Mouse (Mus musculus) heart, embryonic 12.5 days (tissue): ENCODE data around the gene Tpm4. TPM values are rescaled to one million over a fixed set of nuclear protein-coding genes. Genes with fewer than 3 reads are reported as not detected.

ENCODE experiments used
- ATAC-seq: fragments of 200-750 bp; cut with Nextera tagmentation; 2 replicates; pipeline ENCODE4 v1.8.0; 2017; ENCODE audit warnings: moderate TSS enrichment, moderate library complexity; ENCODE audit not compliant: insufficient number of reproducible peaks, low FRiP score
- H3K27ac ChIP-seq: fragments of 300-500 bp; sonication (generic); 2 replicates; pipeline ENCODE4 v1.5.1; 2016; ENCODE audit warnings: mild to moderate bottlenecking, moderate library complexity; ENCODE audit not compliant: poor library complexity, severe bottlenecking
- H3K27me3 ChIP-seq: fragments of 300-500 bp; sonication (generic); replicated peaks from 2 replicates; pipeline ENCODE4 v1.6.1; 2016; ENCODE audit warnings: mild to moderate bottlenecking, moderate library complexity
- H3K36me3 ChIP-seq: fragments of 300-500 bp; sonication (generic); 2 replicates; pipeline ENCODE4 v1.6.1; 2016; ENCODE audit warnings: mild to moderate bottlenecking, moderate library complexity
- H3K4me1 ChIP-seq: fragments of 300-500 bp; sonication (generic); replicated peaks from 2 replicates; pipeline ENCODE4 v1.6.1; 2016; ENCODE audit warnings: mild to moderate bottlenecking
- H3K4me2 ChIP-seq: fragments of 300-500 bp; sonication (generic); 2 replicates; pipeline ENCODE4 v1.6.1; 2016; ENCODE audit warnings: mild to moderate bottlenecking, moderate library complexity
- H3K4me3 ChIP-seq: fragments of 300-500 bp; sonication (generic); 2 replicates; pipeline ENCODE4 v1.5.1; 2016; ENCODE audit warnings: mild to moderate bottlenecking
- H3K9ac ChIP-seq: fragments of 300-500 bp; sonication (generic); 2 replicates; pipeline ENCODE4 v1.6.1; 2016; ENCODE audit warnings: mild to moderate bottlenecking, moderate library complexity
- H3K9me3 ChIP-seq: fragments of 300-500 bp; sonication (generic); replicated peaks from 2 replicates; pipeline ENCODE4 v1.6.1; 2016; ENCODE audit warnings: mild to moderate bottlenecking, moderate library complexity
- WGBS: fragments of 180-500 bp; shearing (Covaris S2); methylation state at CpG from one replicate; pipeline ENCODE4 v1.1.7; 2016; 5-methylcytosine and 5-hydroxymethylcytosine counted together
- polyA plus RNA-seq: library from polyadenylated mRNA; unstranded; fragments of >200 nt; fragmentation: Nextera tagmentation; extraction: Ambion mirVana; gene quantifications from 2 replicates; pipeline ENCODE4 v1.2.1, GENCODE M21; 2016

Tpm4 gene
- polyA plus RNA-seq, 1 experiment from 2014 or later: 399 TPM

GRCm38 (mm10) chr8:72143256-72143824, 8.6 kb downstream of the Tpm4 start:
- Histone ChIP-seq H3K9ac (no peak overlapping the region), H3K27me3 (no peaks in the 10 kb centered on the region), H3K4me2 (no peak overlapping the region), H3K9me3 (no peaks in the 10 kb centered on the region), H3K27ac (no peak overlapping the region), H3K4me1 (peaks cover 43% of the 10 kb centered on the region), H3K4me3 (no peak overlapping the region), H3K36me3 (peaks cover 95% of the 10 kb centered on the region)
- ATAC-seq: no peak
- WGBS: 89% methylated on average over 13 of the region's 13 CpGs

GRCm38 (mm10) chr8:72144345-72144975, 9.7 kb downstream of the Tpm4 start:
- Histone ChIP-seq H3K9me3 (no peaks in the 10 kb centered on the region), H3K27me3 (no peaks in the 10 kb centered on the region), H3K4me3 (no peak overlapping the region), H3K27ac (no peak overlapping the region), H3K4me1 (peaks cover 43% of the 10 kb centered on the region), H3K4me2 (no peak overlapping the region), H3K36me3 (peaks cover 93% of the 10 kb centered on the region), H3K9ac (no peak overlapping the region)
- WGBS: 75% methylated on average over 5 of the region's 5 CpGs
- no peak for ATAC-seq

- H3K36me3 ChIP-seq: peaks cover 93% of the 10 kb centered on the region
- H3K9me3 ChIP-seq: no peaks in the 10 kb centered on the region
- H3K27ac ChIP-seq: 0 out of 2 replicates have a peak overlapping the region, but pooled peaks have one; percentile 51
- no peak overlapping the region for H3K4me3 ChIP-seq
- no peak for ATAC-seq
- 85% methylated on average over 3 of the region's 3 CpGs for WGBS
- no peak overlapping the region for H3K4me2 ChIP-seq
- H3K27me3 ChIP-seq: no peaks in the 10 kb centered on the region
- no peak overlapping the region for H3K9ac ChIP-seq
- H3K4me1 ChIP-seq: peaks cover 38% of the 10 kb centered on the region
These were observed 10.7 kb downstream of the Tpm4 start for GRCm38 (mm10) chr8:72145511-72145910.

- H3K27ac ChIP-seq: peak overlapping the region; percentile 51; the same call in 1 of the 2 replicates
- peaks cover 93% of the 10 kb centered on the region for H3K36me3 ChIP-seq
- H3K4me3 ChIP-seq: no peak overlapping the region
- ATAC-seq: no peak
- H3K9me3 ChIP-seq: no peaks in the 10 kb centered on the region
- H3K4me2 ChIP-seq: no peak overlapping the region
- H3K9ac ChIP-seq: 0 out of 2 replicates have a peak overlapping the region, but pooled peaks have one; percentile 2
- H3K4me1 ChIP-seq: peaks cover 37% of the 10 kb centered on the region
- 68% methylated on average over 1 of the region's 1 CpGs for WGBS
- no peaks in the 10 kb centered on the region for H3K27me3 ChIP-seq
These were observed 11.3 kb downstream of the Tpm4 start for GRCm38 (mm10) chr8:72146056-72146455.

GRCm38 (mm10) chr8:72146556-72146955, 11.8 kb downstream of the Tpm4 start:
- no peak overlapping the region for H3K4me2 ChIP-seq
- no peaks in the 10 kb centered on the region for H3K9me3 ChIP-seq
- 78% methylated on average over 3 of the region's 3 CpGs for WGBS
- H3K4me3 ChIP-seq: no peak overlapping the region
- H3K4me1 ChIP-seq: peaks cover 34% of the 10 kb centered on the region
- H3K27me3 ChIP-seq: no peaks in the 10 kb centered on the region
- peak overlapping the region; percentile 14; the same call in 1 of the 2 replicates for H3K9ac ChIP-seq
- no peak for ATAC-seq
- H3K36me3 ChIP-seq: peaks cover 93% of the 10 kb centered on the region
- H3K27ac ChIP-seq: peak overlapping the region; percentile 51

GRCm38 (mm10) chr8:72147266-72147665, 12.5 kb downstream of the Tpm4 start:
- 37% methylated on average over 2 of the region's 2 CpGs for WGBS
- no peak overlapping the region for H3K4me2 ChIP-seq
- H3K27ac ChIP-seq: peak overlapping the region; percentile 51
- peaks cover 93% of the 10 kb centered on the region for H3K36me3 ChIP-seq
- peaks cover 33% of the 10 kb centered on the region for H3K4me1 ChIP-seq
- H3K27me3 ChIP-seq: no peaks in the 10 kb centered on the region
- no peak overlapping the region for H3K4me3 ChIP-seq
- no peak for ATAC-seq
- no peaks in the 10 kb centered on the region for H3K9me3 ChIP-seq
- H3K9ac ChIP-seq: no peak overlapping the region

GRCm38 (mm10) chr8:72149056-72149455, 14.3 kb downstream of the Tpm4 start:
- H3K4me1 ChIP-seq: peaks cover 30% of the 10 kb centered on the region
- WGBS: 63% methylated on average over 1 of the region's 1 CpGs
- no peak overlapping the region for H3K4me2 ChIP-seq
- no peak overlapping the region for H3K27ac ChIP-seq
- no peak for ATAC-seq
- H3K9me3 ChIP-seq: no peaks in the 10 kb centered on the region
- no peak overlapping the region for H3K9ac ChIP-seq
- no peaks in the 10 kb centered on the region for H3K27me3 ChIP-seq
- no peak overlapping the region for H3K4me3 ChIP-seq
- peaks cover 92% of the 10 kb centered on the region for H3K36me3 ChIP-seq

GRCm38 (mm10) chr8:72151418-72152078, 16.8 kb downstream of the Tpm4 start:
- 79% methylated on average over 3 of the region's 3 CpGs for WGBS

GRCm38 (mm10) chr8:72153382-72153781, 18.6 kb downstream of the Tpm4 start:
- Histone ChIP-seq H3K36me3 (peaks cover 58% of the 10 kb centered on the region), H3K4me1 (no peaks in the 10 kb centered on the region), H3K9me3 (no peaks in the 10 kb centered on the region), H3K27me3 (no peaks in the 10 kb centered on the region), H3K4me3 (no peak overlapping the region), H3K9ac (no peak overlapping the region), H3K27ac (no peak overlapping the region), H3K4me2 (no peak overlapping the region)
- no peak for ATAC-seq

More at GRCm38 (mm10) chr8:72151418-72152078, 16.8 kb downstream of the Tpm4 start:
- no peak overlapping the region for H3K4me3 ChIP-seq
- no peak for ATAC-seq
- H3K27ac ChIP-seq: no peak overlapping the region
- no peak overlapping the region for H3K4me2 ChIP-seq
- no peak overlapping the region for H3K9ac ChIP-seq
- peaks cover 75% of the 10 kb centered on the region for H3K36me3 ChIP-seq
- no peaks in the 10 kb centered on the region for H3K9me3 ChIP-seq
- no peaks in the 10 kb centered on the region for H3K27me3 ChIP-seq
- H3K4me1 ChIP-seq: peaks cover 11% of the 10 kb centered on the region

GRCm38 (mm10) chr8:72158096-72158495, 23.3 kb downstream of the Tpm4 start:
- Histone ChIP-seq H3K4me2 (no peak overlapping the region), H3K27ac (no peak overlapping the region), H3K4me3 (no peak overlapping the region), H3K9me3 (no peaks in the 10 kb centered on the region), H3K4me1 (peaks cover 15% of the 10 kb centered on the region), H3K9ac (no peak overlapping the region), H3K36me3 (peaks cover 14% of the 10 kb centered on the region), H3K27me3 (no peaks in the 10 kb centered on the region)
- ATAC-seq: no peak
- WGBS: 80% methylated on average over 2 of the region's 2 CpGs

GRCm38 (mm10) chr8:72158726-72159125, 24.0 kb downstream of the Tpm4 start:
- peaks cover 15% of the 10 kb centered on the region for H3K4me1 ChIP-seq
- no peaks in the 10 kb centered on the region for H3K9me3 ChIP-seq
- H3K36me3 ChIP-seq: peaks cover 7% of the 10 kb centered on the region
- no peak overlapping the region for H3K4me3 ChIP-seq
- H3K27ac ChIP-seq: no peak overlapping the region
- no peak overlapping the region for H3K4me2 ChIP-seq
- H3K27me3 ChIP-seq: no peaks in the 10 kb centered on the region
- no peak overlapping the region for H3K9ac ChIP-seq
- 79% methylated on average over 3 of the region's 3 CpGs for WGBS
- no peak for ATAC-seq
